Mouse (Mus musculus): ENCODE data around the gene Ttll7. TPM values are rescaled to one million over a fixed set of nuclear protein-coding genes. Genes with fewer than 3 reads are reported as not detected.

Ttll7 gene
- polyA plus RNA-seq, 1 experiment from 2014 or later, result 7.6 TPM

Other genes with a start within 250 kb of the Ttll7 start
- not detected in 2 replicates for gene Dnase2b, start 236.8 kb upstream of the Ttll7 start, polyA plus RNA-seq (2014; fragmentation: Nextera tagmentation; extraction: Ambion mirVana)
- gene 4930503B20Rik, start 201.1 kb upstream of the Ttll7 start, polyA plus RNA-seq (2014; fragmentation: Nextera tagmentation; extraction: Ambion mirVana), result not detected in 2 replicates
- gene Samd13, start 166.8 kb upstream of the Ttll7 start, polyA plus RNA-seq (2014; fragmentation: Nextera tagmentation; extraction: Ambion mirVana), result 0.86 and 1.2 TPM in 2 replicates
- gene Prkacb, start 39.4 kb upstream of the Ttll7 start, polyA plus RNA-seq (2014; fragmentation: Nextera tagmentation; extraction: Ambion mirVana), result 78.1 and 80.9 TPM in 2 replicates

All from embryonic facial prominence, embryonic 11.5 days (tissue).